Mouse (Mus musculus) brown adipose tissue, adult 24 weeks (tissue): Measurements from ENCODE around the gene Bcl2a1c. TPM values are rescaled to one million over a fixed set of nuclear protein-coding genes. Genes with fewer than 3 reads are reported as not detected.
"Not testable (repeated sequence)": the region's sequence is repeated elsewhere in the genome, so short reads cannot be mapped to it uniquely, and the experiment has no call there.

Experiments
- H3K27ac ChIP-seq: fragments of 200-500 bp; replicated peaks from 2 replicates; pipeline ENCODE4 v1.5.1; 2012; ENCODE audit warnings: low read depth, mild to moderate bottlenecking, low read length
- H3K4me1 ChIP-seq: fragments of 200-500 bp; 2 replicates; pipeline ENCODE4 v1.6.1; 2012; ENCODE audit warnings: low read length, mixed read lengths; ENCODE audit not compliant: control insufficient read depth, insufficient read depth, insufficient read length
- H3K4me3 ChIP-seq: fragments of 200-500 bp; 2 replicates; pipeline ENCODE4 v1.5.1; 2012; ENCODE audit warnings: low read depth, mild to moderate bottlenecking, low read length, moderate library complexity; ENCODE audit not compliant: insufficient read depth
- polyA plus RNA-seq: library from polyadenylated mRNA; stranded (reverse); fragments of >200 nt; gene quantifications from 2 replicates; pipeline ENCODE4 v1.2.4, GENCODE M21; 2012; ENCODE audit not compliant: missing spikeins, insufficient read depth, insufficient read length

The Bcl2a1c gene
- not detected in 2 replicates for polyA plus RNA-seq

DNA sequence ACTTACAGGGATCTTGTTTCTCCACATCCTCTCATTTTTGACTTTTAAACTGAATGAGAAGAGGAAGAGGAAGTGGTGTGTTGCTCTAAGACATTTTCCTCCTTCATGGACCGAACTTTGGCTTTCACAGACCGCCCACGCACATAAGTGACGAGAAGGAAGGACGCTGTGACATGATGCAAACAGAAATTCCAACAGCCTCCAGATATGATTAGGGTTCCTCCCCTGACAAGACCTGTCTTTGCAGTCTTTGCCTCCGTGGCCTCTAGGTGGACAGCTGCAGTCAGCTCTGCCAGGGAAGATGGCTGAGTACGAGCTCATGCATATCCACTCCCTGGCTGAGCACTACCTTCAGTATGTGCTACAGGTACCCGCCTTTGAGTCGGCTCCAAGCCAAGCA lies at the start of gene Bcl2a1c:
Gene Bcl2a1c (plus strand): TSS at position 281 of the 400 bp plus-strand sequence.
- not testable (repeated sequence) for H3K4me3 ChIP-seq, H3K27ac ChIP-seq, H3K4me1 ChIP-seq

DNA sequence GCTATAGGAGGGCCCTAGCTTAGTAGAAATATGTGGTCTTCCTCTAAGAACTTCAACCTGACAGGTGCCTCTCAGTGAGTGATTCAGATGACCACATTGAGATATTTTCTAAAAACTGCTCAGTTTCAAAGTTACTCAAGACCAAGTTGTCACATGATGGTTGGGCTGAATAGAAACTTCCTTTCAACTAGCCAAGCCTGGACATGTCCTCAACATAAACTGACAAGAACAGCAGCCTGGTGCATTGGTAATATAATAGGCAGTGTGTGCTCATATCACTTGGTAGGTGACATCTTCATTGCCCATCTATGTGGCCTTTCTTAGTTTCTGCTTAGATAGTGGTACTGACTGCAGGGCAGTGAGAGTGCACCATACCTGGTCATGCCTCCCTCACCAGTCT lies 24.0 kb upstream of the Bcl2a1c start:
- not testable (repeated sequence) for H3K4me1 ChIP-seq, H3K27ac ChIP-seq, H3K4me3 ChIP-seq

DNA sequence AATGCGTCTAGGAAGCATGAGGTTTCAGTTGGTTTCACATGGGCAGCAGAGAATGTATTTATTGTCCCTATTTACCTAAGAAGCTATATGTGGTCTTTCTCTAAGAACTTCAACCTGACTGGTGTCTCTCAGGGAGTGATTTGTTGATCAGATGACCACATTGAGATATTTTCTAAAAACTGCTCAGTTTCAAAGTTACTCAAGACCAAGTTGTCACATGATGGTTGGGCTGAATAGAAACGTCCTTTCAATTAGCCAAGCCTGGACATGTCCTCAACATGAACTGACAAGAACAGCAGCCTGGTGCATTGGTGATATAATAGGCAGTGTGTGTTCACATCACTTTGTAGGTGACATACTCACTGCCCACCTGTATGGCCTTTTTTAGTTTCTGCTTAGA lies 18.2 kb upstream of the Bcl2a1c start:
- not testable (repeated sequence) for H3K27ac ChIP-seq, H3K4me3 ChIP-seq, H3K4me1 ChIP-seq

DNA sequence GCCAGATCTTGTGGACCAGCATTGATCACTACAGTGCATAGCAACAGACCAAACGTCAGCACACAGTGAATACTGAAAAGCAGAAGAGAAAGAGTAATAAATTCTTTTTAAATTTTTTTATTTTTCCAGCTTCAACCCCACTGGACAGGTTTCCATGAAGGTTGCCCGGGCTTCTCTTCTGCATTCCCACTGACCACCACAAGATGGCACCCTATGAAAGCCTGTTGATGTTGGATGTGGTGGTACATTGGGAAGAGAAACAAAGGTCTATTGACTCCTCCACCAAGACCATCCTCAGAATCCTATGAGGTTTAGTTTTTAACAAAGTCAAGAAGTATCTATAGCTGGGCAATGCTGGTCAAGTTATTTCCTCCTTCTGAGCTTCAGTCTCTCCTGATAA lies 11.9 kb upstream of the Bcl2a1c start:
- no peak overlapping the region for H3K27ac ChIP-seq
- H3K4me1 ChIP-seq = no peaks in the 10 kb centered on the region
- H3K4me3 ChIP-seq = no peak overlapping the region

DNA sequence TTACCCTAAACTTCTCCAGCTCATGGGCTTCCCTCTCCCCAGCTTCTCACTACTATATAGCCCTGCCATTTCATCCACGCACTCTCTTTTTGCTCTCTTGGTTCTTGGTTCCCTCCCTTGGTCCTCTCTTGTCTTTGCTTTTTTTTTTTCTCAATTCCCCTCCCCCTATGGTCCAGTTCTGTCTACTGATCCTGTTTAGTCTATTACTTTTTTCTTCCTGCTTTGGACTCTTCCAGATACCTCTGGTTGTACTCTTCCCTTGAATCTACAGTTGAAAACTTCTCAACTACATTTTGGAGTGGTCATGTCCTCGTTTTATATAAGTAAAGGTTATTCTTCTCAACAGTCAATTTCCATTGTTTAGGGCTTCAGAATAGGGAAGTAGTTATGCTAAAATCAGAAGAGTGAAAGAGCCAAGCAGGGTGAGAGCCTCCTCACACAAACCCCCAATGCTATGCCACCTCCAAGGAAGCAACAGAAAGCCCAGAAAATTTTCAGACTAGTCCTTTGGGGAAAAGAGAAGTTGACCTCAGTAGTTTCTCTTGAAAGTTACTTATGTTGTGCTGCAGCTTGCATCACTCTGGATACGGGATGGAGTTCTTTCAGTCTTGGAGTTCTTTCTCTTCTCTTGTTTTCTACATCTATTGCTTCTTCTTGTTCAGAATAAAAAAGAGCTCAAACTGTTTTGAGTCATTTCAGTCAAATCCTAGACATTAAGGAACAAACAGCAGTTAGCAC lies 3.8 kb upstream of the Bcl2a1c start:
- Histone ChIP-seq H3K4me1 (no peaks in the 10 kb centered on the region), H3K27ac (no peak overlapping the region), H3K4me3 (no peak overlapping the region)

DNA sequence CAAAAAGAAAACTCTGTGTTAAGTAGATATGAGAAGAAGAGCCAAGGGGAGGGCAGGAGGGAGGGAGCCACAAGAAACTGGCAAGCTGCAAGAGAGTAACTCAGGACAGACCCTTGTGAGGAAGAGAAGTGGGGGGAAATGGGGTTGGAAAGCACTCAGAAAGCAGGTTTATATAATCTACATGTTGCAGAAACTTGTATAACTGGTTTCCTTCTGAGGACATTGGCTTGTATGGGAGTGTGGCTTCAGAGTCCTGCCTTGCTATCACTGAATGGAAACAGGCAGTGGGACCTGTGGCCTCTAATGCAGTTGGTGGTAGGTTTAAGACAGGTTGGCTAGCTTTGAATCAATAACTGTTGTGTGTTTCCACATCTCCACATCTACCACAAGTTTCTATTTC lies 1.6 kb upstream of the Bcl2a1c start:
- H3K4me3 ChIP-seq, H3K4me1 ChIP-seq, H3K27ac ChIP-seq: not testable (repeated sequence)

DNA sequence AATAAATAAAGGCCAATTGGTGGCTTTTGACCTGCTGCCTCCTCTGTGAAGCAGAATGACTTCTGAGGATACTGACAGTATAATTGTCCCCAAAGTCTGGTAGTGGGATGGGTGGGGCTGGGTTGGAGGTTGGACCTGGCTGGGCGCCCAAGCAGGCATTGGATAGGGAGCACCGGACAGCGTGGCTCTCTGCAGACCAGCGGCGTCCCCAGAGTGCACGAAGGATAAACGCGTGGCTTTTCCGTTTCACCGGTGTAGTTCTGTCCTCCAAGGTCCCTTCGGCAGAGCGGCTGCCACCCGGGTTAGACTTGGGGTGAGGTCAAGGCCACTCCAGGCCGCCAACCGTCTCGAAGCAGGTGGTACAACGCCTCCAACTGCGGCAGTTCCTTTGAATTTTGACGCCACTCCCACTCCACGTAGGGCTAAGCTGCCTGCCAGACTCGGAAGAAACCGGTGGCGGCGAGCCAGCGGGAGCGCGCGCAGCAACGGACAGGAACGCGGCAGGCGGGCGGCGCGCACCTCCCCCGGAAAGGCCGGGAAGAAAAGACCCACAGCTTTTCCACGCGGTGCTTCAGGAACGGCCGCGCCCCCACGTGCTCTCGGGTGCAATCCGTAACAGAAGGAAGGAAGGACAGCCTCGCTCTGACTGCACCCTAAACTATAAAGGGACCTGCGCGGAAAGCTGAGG lies 38.0 kb downstream of the Bcl2a1c start:
- peak overlapping the region; percentile 65 for H3K4me3 ChIP-seq
- 0 out of 2 replicates have a peak, but pooled peaks cover 3% of the 10 kb centered on the region for H3K4me1 ChIP-seq
- H3K27ac ChIP-seq = no peak overlapping the region

DNA sequence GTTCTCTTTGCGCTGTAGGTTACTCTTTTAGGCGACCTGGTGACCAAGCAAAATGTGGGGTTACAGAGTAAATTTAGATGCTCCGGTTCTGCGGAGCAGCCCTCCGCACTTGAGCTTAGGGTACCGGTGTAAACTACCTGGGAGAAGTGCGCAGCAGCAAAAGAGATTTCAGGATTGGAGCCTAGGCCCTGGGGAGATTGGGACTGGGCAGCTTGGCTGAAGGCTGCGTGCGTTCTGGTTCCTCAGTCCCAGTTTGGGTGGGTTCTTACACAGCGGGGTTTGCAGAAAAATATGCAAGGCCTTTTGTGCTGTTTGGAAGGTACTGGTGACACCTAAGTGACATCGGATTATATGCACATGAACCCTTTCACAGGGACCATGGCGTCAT lies 38.5 kb downstream of the Bcl2a1c start:
- H3K4me1 ChIP-seq = 0 out of 2 replicates have a peak, but pooled peaks cover 3% of the 10 kb centered on the region
- H3K4me3 ChIP-seq = peak overlapping the region; percentile 65
- H3K27ac ChIP-seq = no peak overlapping the region

DNA sequence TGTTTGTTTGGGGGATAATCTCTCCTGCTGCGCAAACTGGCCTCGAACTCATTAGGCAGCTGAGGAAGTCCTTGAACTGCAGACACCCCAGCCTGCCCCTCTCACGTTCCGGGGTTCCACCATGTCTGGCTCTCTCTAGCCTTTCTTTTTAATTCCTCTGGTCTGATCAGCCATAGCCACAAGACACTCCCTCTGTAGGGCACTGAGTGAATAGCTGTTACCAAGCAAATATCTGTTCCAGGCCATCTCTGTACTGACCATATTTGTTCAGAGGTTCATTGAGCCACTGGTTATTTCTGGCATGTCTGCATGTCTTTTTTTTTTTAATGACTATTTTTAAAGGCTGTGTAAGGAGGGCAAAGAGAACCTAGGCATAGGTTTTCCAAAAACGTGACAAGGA lies 39.5 kb downstream of the Bcl2a1c start:
- H3K4me1 ChIP-seq, H3K4me3 ChIP-seq, H3K27ac ChIP-seq: not testable (repeated sequence)

DNA sequence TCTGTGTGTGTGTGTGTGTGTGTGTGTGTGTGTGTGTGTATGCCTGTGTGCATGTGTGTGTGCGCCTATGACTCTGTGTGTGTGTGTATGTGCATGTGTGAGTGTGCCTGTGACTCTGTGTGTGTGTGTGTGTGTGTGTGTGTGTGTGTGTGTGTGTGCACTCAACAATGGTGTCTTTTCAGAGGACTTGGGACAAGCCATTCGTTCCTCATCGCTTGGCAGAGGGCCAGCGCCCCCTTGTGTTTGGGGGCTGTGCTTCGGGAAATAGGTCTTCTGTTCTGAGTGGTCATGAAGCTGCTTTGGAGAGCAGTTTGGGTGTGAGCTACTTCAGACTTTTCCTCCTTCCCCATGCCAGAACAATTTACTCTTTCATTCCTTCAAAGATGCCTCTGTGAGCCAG lies 41.8 kb downstream of the Bcl2a1c start:
- not testable (repeated sequence) for H3K27ac ChIP-seq, H3K4me1 ChIP-seq, H3K4me3 ChIP-seq

DNA sequence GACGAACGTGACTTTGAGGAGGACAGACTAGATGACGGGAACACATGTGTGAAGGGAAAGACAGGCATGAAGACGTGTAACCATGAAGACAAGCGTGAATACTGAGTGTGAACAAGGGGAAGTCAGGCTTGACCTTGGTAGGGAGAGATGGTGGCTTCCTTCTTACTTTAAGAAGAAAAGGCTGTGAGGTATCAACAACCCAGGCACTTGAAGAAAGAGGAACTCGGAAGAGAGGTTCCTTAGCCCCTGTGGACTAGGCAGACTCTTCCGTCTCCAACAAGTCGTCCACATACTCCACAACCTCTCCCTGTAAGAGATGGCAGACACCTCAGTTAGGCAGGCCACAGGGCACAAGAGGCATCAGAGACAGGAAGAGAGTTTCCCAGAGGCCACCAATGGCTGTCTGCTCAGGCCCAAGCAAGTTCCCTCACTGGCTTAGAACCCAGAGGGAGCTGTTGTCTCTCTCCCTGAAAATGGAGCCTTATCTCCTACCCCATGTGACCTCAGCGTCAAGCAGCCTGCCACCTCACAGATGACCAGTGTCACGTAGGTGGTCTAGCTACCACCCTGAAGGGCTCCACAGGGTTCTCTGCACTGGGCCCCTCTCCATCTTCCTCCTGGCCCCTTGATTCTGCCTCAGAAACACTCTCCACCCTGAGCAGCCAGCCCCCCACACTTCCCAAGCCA lies 45.5 kb downstream of the Bcl2a1c start:
- H3K4me1 ChIP-seq = no peaks in the 10 kb centered on the region
- H3K4me3 ChIP-seq = no peak overlapping the region
- H3K27ac ChIP-seq = no peak overlapping the region

DNA sequence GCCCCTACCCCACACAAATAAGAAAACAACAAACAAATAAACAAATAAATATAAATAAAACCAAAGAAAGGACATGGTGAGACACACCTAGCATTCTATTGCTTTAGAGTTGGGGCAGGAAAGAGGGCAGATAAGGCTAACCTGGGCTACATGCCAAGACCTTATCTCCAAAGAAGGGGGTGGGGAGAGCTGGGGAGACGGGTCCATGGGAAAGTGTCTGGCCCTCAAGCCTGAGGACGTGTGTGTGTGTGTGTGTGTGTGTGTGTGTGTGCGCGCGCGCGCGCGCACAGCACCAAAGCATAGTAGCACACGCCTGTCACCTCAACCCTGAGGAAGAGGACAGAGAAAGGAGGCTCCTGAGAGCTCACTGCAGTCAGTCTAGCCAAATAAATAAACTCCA lies 47.2 kb downstream of the Bcl2a1c start:
- Histone ChIP-seq H3K4me3 (no peak overlapping the region), H3K27ac (no peak overlapping the region), H3K4me1 (no peaks in the 10 kb centered on the region)

DNA sequence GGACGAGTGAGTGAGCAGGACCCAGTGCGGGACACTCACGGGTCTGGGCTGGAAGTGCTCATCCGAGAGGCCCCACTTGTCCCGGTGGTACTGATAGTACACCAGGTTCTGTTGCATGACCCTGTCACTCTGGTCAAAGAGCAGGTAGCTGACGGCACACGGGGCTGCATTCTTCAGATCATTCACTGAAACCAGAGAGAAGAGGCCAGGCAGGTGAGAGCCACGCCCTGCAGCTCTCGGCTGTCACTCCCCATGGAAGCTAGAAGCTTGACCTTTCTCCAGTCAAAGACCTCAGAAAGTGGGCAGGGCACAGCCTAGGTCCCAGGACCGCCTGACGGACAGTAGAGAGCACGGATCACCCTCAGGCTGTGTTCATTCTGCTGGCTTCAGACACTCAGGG lies 49.9 kb downstream of the Bcl2a1c start:
- no peak overlapping the region for H3K4me3 ChIP-seq
- H3K4me1 ChIP-seq = no peaks in the 10 kb centered on the region
- H3K27ac ChIP-seq = no peak overlapping the region
